Mouse (Mus musculus): ENCODE data around the gene Atxn7l2.

- TF ChIP-seq CTCF (IDR thresholded peaks at IDR 0.05): no peak
- TF ChIP-seq POLR2A (IDR thresholded peaks at IDR 0.05; ENCODE audit: insufficient read depth, low read depth, low read length): no peak
These were observed 20.9 kb upstream of the Atxn7l2 start for GRCm38 (mm10) chr3:108231646-108232045.

Data from heart, adult 2 months (tissue).